Mouse (Mus musculus): ENCODE data around the gene Krt12.

GRCm38 (mm10) chr11:99416902-99417301, 5.2 kb downstream of the Krt12 start:
- TF ChIP-seq CTCF (IDR thresholded peaks at IDR 0.05; ENCODE audit: low read depth), result no peak
- TF ChIP-seq EP300 (IDR thresholded peaks at IDR 0.05; ENCODE audit: low read depth), result no peak
